Mouse (Mus musculus) embryonic fibroblast, embryonic 13.5 days (primary cell): ENCODE measurements around the gene BC005561.

Source experiments
- CTCF ChIP-seq: IDR thresholded peaks from 2 replicates; pipeline ENCODE4 v1.5.1; 2011; ENCODE audit warnings: mild to moderate bottlenecking, control low read depth, low read length, moderate library complexity, borderline replicate concordance; ENCODE audit not compliant: insufficient read depth
- POLR2A ChIP-seq: IDR thresholded peaks from 2 replicates; pipeline ENCODE4 v1.6.1; 2011; ENCODE audit warnings: low read depth, mild to moderate bottlenecking, control low read depth, low read length, moderate library complexity

DNA sequence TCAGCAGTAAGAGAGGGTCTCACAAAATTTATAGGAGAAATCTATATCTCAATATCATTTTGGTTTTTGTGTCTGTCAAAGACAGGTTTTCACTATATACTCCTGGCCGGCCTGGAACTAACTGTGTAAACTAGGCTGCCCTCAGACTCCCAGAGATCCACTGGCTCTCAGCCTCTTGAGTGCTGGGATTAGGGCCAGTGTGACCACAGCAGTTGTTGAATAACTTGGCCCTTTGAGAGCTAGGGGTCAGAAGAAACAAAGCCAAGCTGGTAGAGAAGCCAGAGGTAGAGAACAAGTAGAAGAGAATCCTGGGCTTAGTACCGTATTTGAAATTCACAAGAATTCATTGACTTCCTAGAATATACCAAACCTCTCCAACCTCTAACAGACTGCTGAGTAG, 3.3 kb upstream of the BC005561 start:
- TF ChIP-seq CTCF (no peak), POLR2A (no peak)
